Mouse (Mus musculus): Measurements from ENCODE around the gene Golt1b. TPM values are rescaled to one million over a fixed set of nuclear protein-coding genes. Genes with fewer than 3 reads are reported as not detected.

Gene Golt1b
- polyA plus RNA-seq, 1 experiment, result 13.2 TPM

DNA sequence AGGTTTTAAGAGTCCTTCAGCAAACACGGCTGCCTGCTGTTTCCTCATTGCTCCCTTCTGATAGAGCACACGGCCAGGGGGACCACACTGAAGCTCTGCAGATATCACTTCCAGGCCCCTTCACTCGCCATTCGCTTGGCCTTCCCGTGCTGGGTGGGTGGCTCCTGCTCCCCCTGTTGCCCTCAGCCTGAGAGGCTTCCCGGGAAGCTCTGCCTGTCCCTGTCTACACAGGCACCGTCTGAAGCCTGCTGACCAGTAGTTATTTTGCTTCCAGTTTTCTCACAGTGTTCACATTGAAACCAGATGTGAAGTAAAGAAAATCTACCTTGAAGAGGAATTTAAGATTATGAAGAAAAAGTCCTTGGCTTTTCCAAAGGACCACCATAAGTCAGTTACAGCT is 29.9 kb upstream of the Golt1b start:
- WGBS, result 81% methylated on average over 7 of the region's 7 CpGs
- Histone ChIP-seq H3K4me1 (ENCODE audit: control insufficient read depth, insufficient read depth, low read length) (no peaks in the 10 kb centered on the region; the same call in 1 of the 2 replicates), H3K27ac (ENCODE audit: control insufficient read depth, insufficient read depth, low read depth, low read length, poor library complexity) (no peak overlapping the region), H3K4me3 (replicated peaks; ENCODE audit: control insufficient read depth, low read depth, low read length) (no peak overlapping the region)
- TF ChIP-seq CTCF (IDR thresholded peaks at IDR 0.05; ENCODE audit: control insufficient read depth, insufficient read depth, low read length) (no peak), POLR2A (IDR thresholded peaks at IDR 0.05; ENCODE audit: borderline replicate concordance, control insufficient read depth, low read depth, low read length) (no peak)

GRCm38 (mm10) chr6:142362036-142362435 is 25.0 kb upstream of the Golt1b start:
- Histone ChIP-seq H3K27ac (ENCODE audit: control insufficient read depth, insufficient read depth, low read depth, low read length, poor library complexity) (no peak overlapping the region), H3K4me1 (ENCODE audit: control insufficient read depth, insufficient read depth, low read length) (no peaks in the 10 kb centered on the region; the same call in 1 of the 2 replicates), H3K4me3 (replicated peaks; ENCODE audit: control insufficient read depth, low read depth, low read length) (no peak overlapping the region)
- TF ChIP-seq CTCF (IDR thresholded peaks at IDR 0.05; ENCODE audit: control insufficient read depth, insufficient read depth, low read length) (no peak), POLR2A (IDR thresholded peaks at IDR 0.05; ENCODE audit: borderline replicate concordance, control insufficient read depth, low read depth, low read length) (no peak)
- WGBS, result 90% methylated on average over 6 of the region's 6 CpGs

- no peak overlapping the region for H3K27ac ChIP-seq (ENCODE audit: control insufficient read depth, insufficient read depth, low read depth, low read length, poor library complexity)
- no peaks in the 10 kb centered on the region; the same call in 1 of the 2 replicates for H3K4me1 ChIP-seq (ENCODE audit: control insufficient read depth, insufficient read depth, low read length)
- no peak overlapping the region for H3K4me3 ChIP-seq (replicated peaks; ENCODE audit: control insufficient read depth, low read depth, low read length)
- WGBS, result 69% methylated on average over 9 of the region's 9 CpGs
- no peak for TF ChIP-seq POLR2A (IDR thresholded peaks at IDR 0.05; ENCODE audit: borderline replicate concordance, control insufficient read depth, low read depth, low read length)
- no peak for TF ChIP-seq CTCF (IDR thresholded peaks at IDR 0.05; ENCODE audit: control insufficient read depth, insufficient read depth, low read length)
These were observed 23.9 kb upstream of the Golt1b start for GRCm38 (mm10) chr6:142363019-142363576.

GRCm38 (mm10) chr6:142365742-142366472 is 21.1 kb upstream of the Golt1b start:
- TF ChIP-seq CTCF (IDR thresholded peaks at IDR 0.05; ENCODE audit: control insufficient read depth, insufficient read depth, low read length) (no peak), POLR2A (IDR thresholded peaks at IDR 0.05; ENCODE audit: borderline replicate concordance, control insufficient read depth, low read depth, low read length) (no peak)
- 89% methylated on average over 8 of the region's 8 CpGs for WGBS
- Histone ChIP-seq H3K4me1 (ENCODE audit: control insufficient read depth, insufficient read depth, low read length) (no peaks in the 10 kb centered on the region), H3K27ac (ENCODE audit: control insufficient read depth, insufficient read depth, low read depth, low read length, poor library complexity) (no peak overlapping the region), H3K4me3 (replicated peaks; ENCODE audit: control insufficient read depth, low read depth, low read length) (no peak overlapping the region)

DNA sequence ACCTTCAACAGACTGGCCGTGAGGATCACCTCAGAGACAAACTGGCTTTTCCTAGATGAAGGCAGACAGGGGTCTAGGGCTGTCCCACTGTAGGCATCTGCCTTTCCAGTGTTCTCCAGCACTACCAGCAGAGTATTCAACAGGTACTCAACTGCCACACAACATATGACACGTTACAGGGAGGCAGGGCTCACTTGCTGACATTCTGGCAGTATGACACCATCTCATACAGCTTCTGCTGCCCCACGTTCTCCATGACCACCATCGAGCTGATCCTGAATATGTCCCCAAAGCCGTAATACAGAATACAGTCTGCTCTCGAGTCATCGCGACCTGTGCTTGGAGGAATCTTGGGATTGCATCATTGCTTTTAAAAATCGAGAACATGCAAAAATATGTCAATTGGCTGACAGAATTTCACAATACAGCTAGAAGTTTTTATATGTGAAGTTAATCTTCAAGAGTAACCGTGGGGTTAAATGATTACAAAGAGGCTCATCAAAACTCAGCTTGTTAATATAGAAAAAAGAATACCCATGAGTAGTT is 20.5 kb upstream of the Golt1b start:
- WGBS, result 86% methylated on average over 10 of the region's 10 CpGs
- H3K4me1 ChIP-seq (ENCODE audit: control insufficient read depth, insufficient read depth, low read length), result no peaks in the 10 kb centered on the region; the same call in 1 of the 2 replicates
- no peak overlapping the region for H3K4me3 ChIP-seq (replicated peaks; ENCODE audit: control insufficient read depth, low read depth, low read length)
- H3K27ac ChIP-seq (ENCODE audit: control insufficient read depth, insufficient read depth, low read depth, low read length, poor library complexity), result no peak overlapping the region
- TF ChIP-seq CTCF (IDR thresholded peaks at IDR 0.05; ENCODE audit: control insufficient read depth, insufficient read depth, low read length) (no peak), POLR2A (IDR thresholded peaks at IDR 0.05; ENCODE audit: borderline replicate concordance, control insufficient read depth, low read depth, low read length) (no peak)

- TF ChIP-seq CTCF (IDR thresholded peaks at IDR 0.05; ENCODE audit: control insufficient read depth, insufficient read depth, low read length) (no peak), POLR2A (IDR thresholded peaks at IDR 0.05; ENCODE audit: borderline replicate concordance, control insufficient read depth, low read depth, low read length) (no peak)
- Histone ChIP-seq H3K4me3 (replicated peaks; ENCODE audit: control insufficient read depth, low read depth, low read length) (no peak overlapping the region), H3K27ac (ENCODE audit: control insufficient read depth, insufficient read depth, low read depth, low read length, poor library complexity) (no peak overlapping the region), H3K4me1 (ENCODE audit: control insufficient read depth, insufficient read depth, low read length) (no peaks in the 10 kb centered on the region; the same call in 1 of the 2 replicates)
- WGBS, result 97% methylated on average over 3 of the region's 3 CpGs
These were observed 19.5 kb upstream of the Golt1b start for GRCm38 (mm10) chr6:142367565-142367964.

- Histone ChIP-seq H3K4me1 (ENCODE audit: control insufficient read depth, insufficient read depth, low read length) (no peaks in the 10 kb centered on the region; the same call in 1 of the 2 replicates), H3K4me3 (replicated peaks; ENCODE audit: control insufficient read depth, low read depth, low read length) (no peak overlapping the region), H3K27ac (ENCODE audit: control insufficient read depth, insufficient read depth, low read depth, low read length, poor library complexity) (no peak overlapping the region)
- no peak for TF ChIP-seq CTCF (IDR thresholded peaks at IDR 0.05; ENCODE audit: control insufficient read depth, insufficient read depth, low read length)
- TF ChIP-seq POLR2A (IDR thresholded peaks at IDR 0.05; ENCODE audit: borderline replicate concordance, control insufficient read depth, low read depth, low read length), result no peak
- 91% methylated on average over 3 of the region's 3 CpGs for WGBS
These were observed 17.5 kb upstream of the Golt1b start for GRCm38 (mm10) chr6:142369568-142369967.

DNA sequence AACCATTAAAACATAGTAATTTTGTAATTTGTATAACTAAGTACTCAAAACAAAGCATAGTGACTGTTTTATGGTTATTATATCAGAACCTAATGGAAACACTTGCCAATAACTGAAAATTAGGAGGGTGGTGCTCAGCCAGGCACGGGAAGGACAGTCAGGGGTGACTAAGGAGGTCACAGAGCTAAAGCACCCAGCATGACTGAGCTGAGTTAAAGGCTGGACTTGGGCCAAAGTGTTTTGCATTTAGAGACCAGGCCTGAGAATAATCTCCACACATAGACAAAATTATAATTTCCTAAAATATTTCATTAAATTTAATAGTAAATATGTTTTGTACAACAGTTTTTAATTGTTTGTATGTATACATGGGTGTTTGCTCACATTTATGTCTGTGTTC is 9.9 kb upstream of the Golt1b start:
- H3K4me1 ChIP-seq (ENCODE audit: control insufficient read depth, insufficient read depth, low read length), result no peaks in the 10 kb centered on the region
- TF ChIP-seq POLR2A (IDR thresholded peaks at IDR 0.05; ENCODE audit: borderline replicate concordance, control insufficient read depth, low read depth, low read length) (no peak), CTCF (IDR thresholded peaks at IDR 0.05; ENCODE audit: control insufficient read depth, insufficient read depth, low read length) (no peak)
- H3K4me3 ChIP-seq (replicated peaks; ENCODE audit: control insufficient read depth, low read depth, low read length), result no peak overlapping the region
- no peak overlapping the region for H3K27ac ChIP-seq (ENCODE audit: control insufficient read depth, insufficient read depth, low read depth, low read length, poor library complexity)
- 73% methylated on average over 1 of the region's 1 CpGs for WGBS
